Mouse (Mus musculus) neural tube, embryonic 13.5 days (tissue): ENCODE data around the gene Ap4b1. TPM values are rescaled to one million over a fixed set of nuclear protein-coding genes. Genes with fewer than 3 reads are reported as not detected.

Experiments used
- ATAC-seq: fragments of 200-750 bp; cut with Nextera tagmentation; 2 replicates; pipeline ENCODE4 v1.8.0; 2017; ENCODE audit warnings: low read depth, mild to moderate bottlenecking, moderate TSS enrichment, moderate library complexity
- H3K27ac ChIP-seq: fragments of 300-500 bp; sonication (generic); replicated peaks from 2 replicates; pipeline ENCODE4 v1.5.1; 2015; ENCODE audit warnings: moderate library complexity, mild to moderate bottlenecking, inconsistent platforms
- H3K27me3 ChIP-seq: fragments of 300-500 bp; sonication (generic); 2 replicates; pipeline ENCODE4 v1.6.1; 2015; ENCODE audit warnings: mild to moderate bottlenecking, inconsistent platforms
- H3K36me3 ChIP-seq: fragments of 300-500 bp; sonication (generic); 2 replicates; pipeline ENCODE4 v1.6.1; 2015; ENCODE audit warnings: mild to moderate bottlenecking, inconsistent platforms
- H3K4me1 ChIP-seq: fragments of 300-500 bp; sonication (generic); replicated peaks from 2 replicates; pipeline ENCODE4 v1.6.1; 2015; ENCODE audit warnings: inconsistent platforms
- H3K4me2 ChIP-seq: fragments of 300-500 bp; sonication (generic); 2 replicates; pipeline ENCODE4 v1.6.1; 2015; ENCODE audit warnings: inconsistent platforms, mild to moderate bottlenecking, moderate library complexity
- H3K4me3 ChIP-seq: fragments of 300-500 bp; sonication (generic); 2 replicates; pipeline ENCODE4 v1.5.1; 2015; ENCODE audit warnings: mild to moderate bottlenecking, inconsistent platforms
- H3K9ac ChIP-seq: fragments of 300-500 bp; sonication (generic); 2 replicates; pipeline ENCODE4 v1.6.1; 2015; ENCODE audit warnings: moderate library complexity, mild to moderate bottlenecking, inconsistent platforms
- H3K9me3 ChIP-seq: fragments of 300-500 bp; sonication (generic); 2 replicates; pipeline ENCODE4 v1.6.1; 2016; ENCODE audit warnings: inconsistent platforms
- WGBS: fragments of 180-500 bp; shearing (Covaris S2); methylation state at CpG from one replicate; pipeline ENCODE4 v1.1.7; 2015; 5-methylcytosine and 5-hydroxymethylcytosine counted together
- polyA plus RNA-seq: library from polyadenylated mRNA; unstranded; fragments of >200 nt; fragmentation: Nextera tagmentation; extraction: Ambion mirVana; gene quantifications from 2 replicates; pipeline ENCODE4 v1.2.1, GENCODE M21; 2015

The Ap4b1 gene
- polyA plus RNA-seq, 1 experiment from 2014 or later: 23.3 TPM

DNA sequence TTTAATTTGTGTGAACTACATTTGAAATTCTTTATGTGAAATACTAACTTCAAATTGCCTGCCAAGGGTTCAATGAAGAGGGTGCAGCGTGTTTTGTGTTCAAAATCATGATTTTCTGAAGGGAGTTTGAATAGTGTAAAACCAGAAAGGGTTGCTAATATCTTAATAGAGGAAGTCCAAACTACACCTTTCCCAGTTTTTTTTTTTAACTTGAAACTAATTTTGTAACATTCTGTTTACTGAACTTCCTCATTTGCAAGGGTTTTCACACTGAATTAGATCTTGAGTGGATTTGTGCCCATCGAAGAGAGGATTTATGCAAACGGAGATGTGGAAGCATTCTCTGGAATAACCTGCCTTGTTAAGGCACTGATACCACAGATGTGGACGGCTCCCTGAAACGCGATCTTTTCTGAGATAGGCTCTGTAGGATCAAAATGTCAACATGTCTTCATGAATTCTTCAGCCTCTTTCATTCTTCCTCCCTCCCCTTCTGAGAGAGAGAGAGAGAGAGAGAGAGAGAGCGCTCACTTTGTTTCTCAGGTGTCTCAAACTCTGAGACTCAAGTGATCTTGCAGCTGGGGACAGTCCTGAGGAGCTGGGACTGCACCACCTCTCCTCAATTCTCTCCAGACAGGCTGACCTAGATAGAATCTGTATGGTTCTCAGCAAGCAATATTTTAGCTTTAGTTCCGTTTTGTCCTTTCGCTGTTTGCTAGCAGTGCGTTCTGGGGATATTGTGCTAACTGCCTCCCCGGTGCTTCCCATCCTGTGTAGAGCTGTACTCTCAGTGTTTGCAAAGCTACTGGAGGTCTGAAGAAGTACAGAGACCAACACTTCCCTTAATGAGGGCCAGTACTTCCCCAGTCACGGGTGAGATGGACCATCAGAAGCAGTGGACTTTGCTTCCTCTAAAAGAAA lies 49.8 kb downstream of the Ap4b1 start, which contains the start of gene Ptpn22:
TSS of gene Ptpn22 (plus strand) at position 915 of the 921 bp plus-strand sequence.
- H3K9me3 ChIP-seq: no peaks in the 10 kb centered on the region
- no peaks in the 10 kb centered on the region for H3K27me3 ChIP-seq
- no peak for ATAC-seq
- no peak within 1 kb of the TSS for H3K4me3 ChIP-seq
- H3K4me2 ChIP-seq: no peak within 1 kb of the TSS
- no peaks in the 10 kb centered on the region for H3K36me3 ChIP-seq
- no peak within 1 kb of the TSS for H3K9ac ChIP-seq
- 80% methylated on average over 12 of the region's 12 CpGs for WGBS
- no peak within 1 kb of the TSS for H3K27ac ChIP-seq
- no peaks in the 10 kb centered on the region for H3K4me1 ChIP-seq

DNA sequence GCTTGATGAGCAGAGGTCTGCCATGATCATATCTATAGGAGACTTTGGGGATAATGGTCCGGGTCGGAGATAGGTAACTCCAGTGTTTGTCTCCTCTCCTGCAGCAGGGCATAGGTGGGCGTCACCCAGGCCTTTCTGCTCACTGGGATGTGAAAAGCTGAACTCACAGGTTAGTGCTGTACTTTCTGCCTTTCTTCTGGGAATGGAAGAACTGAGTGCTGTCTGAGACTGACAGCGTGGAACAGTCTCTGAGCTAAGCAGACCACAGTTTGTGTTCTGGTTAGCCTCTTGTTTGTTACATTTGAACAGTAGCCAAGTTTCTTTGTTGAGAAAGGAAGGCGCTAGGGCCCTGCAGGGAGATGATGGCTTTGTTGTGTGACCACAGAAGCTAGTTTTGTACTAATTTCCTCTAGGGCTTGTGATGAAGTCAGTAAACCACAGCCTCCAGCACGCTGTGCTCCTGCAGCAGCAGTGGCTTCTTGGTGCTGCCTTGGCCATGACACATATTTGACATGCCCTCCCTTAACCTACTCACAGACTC lies 50.6 kb downstream of the Ap4b1 start:
- Histone ChIP-seq H3K4me2 (no peak overlapping the region), H3K9ac (no peak overlapping the region), H3K36me3 (no peaks in the 10 kb centered on the region), H3K27ac (no peak overlapping the region), H3K27me3 (no peaks in the 10 kb centered on the region), H3K4me3 (no peak overlapping the region), H3K9me3 (no peaks in the 10 kb centered on the region), H3K4me1 (no peaks in the 10 kb centered on the region)
- 71% methylated on average over 6 of the region's 6 CpGs for WGBS
- ATAC-seq: no peak

DNA sequence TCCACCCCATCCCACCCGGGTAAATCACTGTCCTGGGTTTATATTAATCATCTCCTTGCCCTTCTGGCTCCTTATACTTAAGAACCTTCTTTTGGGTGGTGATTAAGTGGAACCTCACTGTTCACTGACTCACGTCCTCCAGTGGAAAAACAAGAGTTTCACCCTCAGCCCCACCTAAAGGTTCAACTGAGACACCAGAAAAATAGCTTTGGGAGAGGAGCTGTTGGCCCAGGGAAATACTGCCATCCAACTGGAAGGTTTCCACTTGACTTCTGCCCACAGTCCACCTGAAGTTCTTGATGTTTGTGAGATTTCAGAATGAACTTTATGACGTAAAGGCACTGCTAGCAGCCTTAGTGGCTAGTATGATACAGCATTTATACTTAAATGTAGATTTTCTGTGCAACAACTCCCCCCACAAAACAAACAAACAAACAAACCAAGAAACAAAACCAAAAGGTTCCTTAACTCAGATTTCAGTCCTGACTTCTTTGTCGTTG lies 53.5 kb downstream of the Ap4b1 start:
- WGBS: 85% methylated on average over 4 of the region's 4 CpGs
- no peak overlapping the region for H3K27ac ChIP-seq
- H3K9ac ChIP-seq: no peak overlapping the region
- no peak overlapping the region for H3K4me3 ChIP-seq
- no peaks in the 10 kb centered on the region for H3K4me1 ChIP-seq
- no peaks in the 10 kb centered on the region for H3K36me3 ChIP-seq
- ATAC-seq: no peak
- no peaks in the 10 kb centered on the region for H3K9me3 ChIP-seq
- no peaks in the 10 kb centered on the region for H3K27me3 ChIP-seq
- H3K4me2 ChIP-seq: no peak overlapping the region

DNA sequence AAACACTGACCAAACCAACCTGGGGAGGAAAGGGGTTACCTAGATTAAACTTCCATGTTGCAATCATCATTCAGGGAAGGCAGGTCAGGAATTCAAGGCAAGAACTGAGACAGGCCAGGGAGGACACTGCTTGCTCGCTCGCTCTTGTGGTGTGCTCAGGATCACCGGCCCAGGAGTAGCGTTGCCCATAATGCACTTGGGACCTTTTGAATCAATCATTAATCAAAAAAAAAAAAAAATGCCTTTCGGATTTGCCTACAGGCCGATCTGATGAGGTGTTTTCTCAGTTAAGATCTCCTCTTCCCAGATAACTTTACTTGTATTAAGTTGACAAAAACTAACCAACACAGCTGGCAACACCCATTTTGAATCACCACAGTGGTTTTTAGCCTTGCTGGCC lies 54.9 kb downstream of the Ap4b1 start:
- H3K4me1 ChIP-seq: no peaks in the 10 kb centered on the region
- no peaks in the 10 kb centered on the region for H3K9me3 ChIP-seq
- H3K4me3 ChIP-seq: no peak overlapping the region
- H3K27ac ChIP-seq: no peak overlapping the region
- ATAC-seq: no peak
- no peaks in the 10 kb centered on the region for H3K27me3 ChIP-seq
- no peak overlapping the region for H3K4me2 ChIP-seq
- WGBS: 89% methylated on average over 6 of the region's 6 CpGs
- H3K9ac ChIP-seq: no peak overlapping the region
- H3K36me3 ChIP-seq: no peaks in the 10 kb centered on the region

DNA sequence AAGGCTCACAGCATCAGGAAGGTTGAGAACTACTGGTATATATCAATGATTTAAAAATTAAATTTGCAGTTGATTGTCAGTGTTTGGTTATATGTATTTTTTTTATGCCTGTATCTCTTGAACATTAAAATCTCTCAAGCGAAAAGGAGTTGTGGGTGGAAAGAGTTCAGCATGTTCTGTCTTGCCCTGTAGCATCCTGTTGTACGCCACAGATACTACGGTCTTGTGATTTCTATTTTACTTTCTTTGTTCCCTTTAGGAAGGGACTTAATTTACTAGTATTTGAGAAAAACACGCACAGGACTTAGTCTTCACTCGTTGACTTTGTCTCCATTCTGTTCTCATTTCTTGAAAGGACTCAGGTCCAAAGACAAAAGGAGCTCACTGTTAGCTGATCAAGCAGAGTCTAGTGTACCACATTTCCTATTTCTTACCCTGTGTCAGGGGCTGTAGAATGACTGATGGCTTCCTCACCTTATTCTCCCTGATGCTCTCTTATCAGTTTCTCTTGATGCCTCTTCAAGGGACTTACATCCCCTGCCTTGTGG lies 58.2 kb downstream of the Ap4b1 start:
- 91% methylated on average over 5 of the region's 5 CpGs for WGBS
- Histone ChIP-seq H3K9ac (no peak overlapping the region), H3K36me3 (no peaks in the 10 kb centered on the region), H3K27me3 (no peaks in the 10 kb centered on the region), H3K4me3 (no peak overlapping the region), H3K9me3 (no peaks in the 10 kb centered on the region), H3K4me1 (no peaks in the 10 kb centered on the region), H3K4me2 (no peak overlapping the region), H3K27ac (no peak overlapping the region)
- ATAC-seq: no peak

DNA sequence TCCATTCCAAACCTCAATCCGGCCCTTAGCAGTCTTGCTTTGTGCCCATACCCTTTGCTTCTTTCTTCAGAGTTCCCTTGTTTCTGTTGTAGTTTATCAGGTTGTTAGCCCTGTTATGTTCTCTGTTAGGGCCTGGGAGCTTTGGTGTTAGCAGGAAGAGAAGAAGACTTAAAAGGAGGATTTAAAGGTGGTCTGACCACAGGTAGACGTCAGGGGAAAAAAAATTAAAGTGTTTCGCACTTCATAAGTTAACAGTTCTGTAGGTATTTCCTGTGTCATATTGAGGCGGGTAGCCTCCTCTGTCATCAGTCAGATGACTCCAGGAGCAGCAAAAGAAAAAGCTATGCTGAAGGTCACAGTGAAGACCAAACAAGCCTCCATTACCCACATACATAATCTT lies 58.7 kb downstream of the Ap4b1 start:
- H3K4me1 ChIP-seq: no peaks in the 10 kb centered on the region
- no peaks in the 10 kb centered on the region for H3K27me3 ChIP-seq
- no peaks in the 10 kb centered on the region for H3K9me3 ChIP-seq
- no peak overlapping the region for H3K4me3 ChIP-seq
- no peak overlapping the region for H3K4me2 ChIP-seq
- H3K36me3 ChIP-seq: no peaks in the 10 kb centered on the region
- WGBS: 86% methylated on average over 4 of the region's 4 CpGs
- no peak for ATAC-seq
- no peak overlapping the region for H3K9ac ChIP-seq
- H3K27ac ChIP-seq: no peak overlapping the region

Other genes starting within 250 kb of the Ap4b1 start
- 9.3 and 11.8 TPM in 2 replicates for gene Syt6, start 234.3 kb upstream of the Ap4b1 start, polyA plus RNA-seq
- gene Atg4a-ps, start 163.5 kb upstream of the Ap4b1 start, polyA plus RNA-seq: 0.11 TPM in 1 of 2 replicates, not detected in the other
- gene Olfml3, start 71.5 kb upstream of the Ap4b1 start, polyA plus RNA-seq: 14.2 and 16.8 TPM in 2 replicates
- gene Gm10964, start 70.2 kb upstream of the Ap4b1 start, polyA plus RNA-seq: not detected in 2 replicates
- 10.6 and 11.7 TPM in 2 replicates for gene Hipk1, start 18.0 kb upstream of the Ap4b1 start, polyA plus RNA-seq
- 17.2 and 24.6 TPM in 2 replicates for gene Dclre1b, start 76 bp upstream of the Ap4b1 start, polyA plus RNA-seq
- gene Gm43064, start 53 bp downstream of the Ap4b1 start, polyA plus RNA-seq: 0.21 and 0.54 TPM in 2 replicates
- 0.50 and 0.79 TPM in 2 replicates for gene Bcl2l15, start 23.1 kb downstream of the Ap4b1 start, polyA plus RNA-seq
- 0.39 and 0.70 TPM in 2 replicates for gene Ptpn22, start 50.3 kb downstream of the Ap4b1 start, polyA plus RNA-seq
- 19.4 and 19.8 TPM in 2 replicates for gene Rsbn1, start 104.6 kb downstream of the Ap4b1 start, polyA plus RNA-seq
- gene Phtf1, start 158.6 kb downstream of the Ap4b1 start, polyA plus RNA-seq: 28.6 and 30.4 TPM in 2 replicates